Mouse (Mus musculus): ENCODE measurements around the gene Tpbgl.

DNA sequence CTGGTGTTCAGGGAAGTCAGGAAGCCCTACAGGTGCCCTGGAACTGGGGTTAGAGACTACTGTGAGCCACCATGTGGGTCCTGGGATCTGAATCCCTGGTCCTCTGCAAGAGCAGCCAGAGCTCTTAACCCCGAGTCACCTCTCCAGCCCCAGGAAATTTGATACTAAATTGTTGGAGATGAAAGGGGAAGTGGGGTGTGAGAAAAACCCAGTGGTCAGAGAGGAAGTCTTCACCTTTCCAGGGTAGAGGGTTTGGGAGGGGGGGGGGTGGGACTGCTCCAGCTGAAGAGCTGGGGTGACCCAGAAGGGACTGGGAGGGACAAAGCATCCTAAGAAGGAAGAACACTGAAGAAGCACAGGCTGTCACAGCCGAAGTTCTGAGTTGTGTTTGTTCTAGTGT is 19.3 kb downstream of the Tpbgl start:
- TF ChIP-seq EP300 (IDR thresholded peaks at IDR 0.05; ENCODE audit: insufficient read depth, low read depth, low read length) = no peak
- no peak for TF ChIP-seq CTCF (IDR thresholded peaks at IDR 0.05)
- TF ChIP-seq POLR2A (IDR thresholded peaks at IDR 0.05; ENCODE audit: insufficient read depth, low read depth, low read length) = no peak
